Mouse (Mus musculus) thymus, postnatal 25 days (tissue): ENCODE results near the gene Dmrtc1c1.
"Not testable (repeated sequence)": the region's sequence is repeated elsewhere in the genome, so short reads cannot be mapped to it uniquely, and the experiment has no call there.

ENCODE experiments used
- DNase-seq: peaks from one replicate; pipeline ENCODE4 v3.0.0; 2022

Dmrtc1c1 gene

DNA sequence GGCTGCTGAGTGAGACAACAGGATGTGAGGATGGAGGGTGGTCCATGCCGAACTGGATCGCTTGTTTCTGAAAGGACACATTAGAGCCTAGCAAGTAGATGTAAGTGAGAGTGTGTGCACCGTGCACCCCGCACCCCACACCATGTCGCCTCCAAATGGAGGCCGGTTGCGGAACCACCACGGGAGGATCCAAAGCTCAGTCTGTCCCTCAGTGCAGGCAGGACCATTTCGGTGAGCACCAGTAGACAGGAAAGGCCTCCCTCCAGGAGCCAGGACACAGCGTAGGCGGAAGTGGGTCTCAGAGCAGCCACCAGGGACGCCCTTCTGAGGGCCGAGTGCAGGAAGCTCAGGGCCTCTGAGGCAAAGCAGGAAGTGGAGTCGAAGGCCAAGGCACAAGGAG, at the start of gene Dmrtc1c1:
TSS of gene Dmrtc1c1 (plus strand) at position 301 of the 400 bp plus-strand sequence.
- not testable (repeated sequence) for DNase-seq

DNA sequence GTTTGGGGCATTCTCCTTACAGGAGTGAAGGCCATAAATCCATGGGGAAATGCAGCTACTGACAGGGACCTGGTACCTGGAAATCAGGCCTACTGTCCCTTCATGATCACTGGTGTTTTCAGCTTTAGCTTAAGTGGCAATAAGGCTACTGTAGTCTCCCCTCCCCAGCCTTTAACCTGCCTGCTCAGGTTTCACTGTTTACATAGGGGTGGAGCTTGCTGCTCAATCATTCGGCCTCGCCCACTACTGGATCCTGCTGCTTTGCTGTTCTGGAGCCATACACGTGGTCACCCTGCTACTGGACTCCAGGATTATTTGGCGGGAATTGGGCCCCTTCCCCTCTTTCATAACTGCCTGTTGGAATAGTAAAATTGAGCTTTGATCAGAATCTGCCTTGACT, 36.9 kb upstream of the Dmrtc1c1 start:
- no peak for DNase-seq

DNA sequence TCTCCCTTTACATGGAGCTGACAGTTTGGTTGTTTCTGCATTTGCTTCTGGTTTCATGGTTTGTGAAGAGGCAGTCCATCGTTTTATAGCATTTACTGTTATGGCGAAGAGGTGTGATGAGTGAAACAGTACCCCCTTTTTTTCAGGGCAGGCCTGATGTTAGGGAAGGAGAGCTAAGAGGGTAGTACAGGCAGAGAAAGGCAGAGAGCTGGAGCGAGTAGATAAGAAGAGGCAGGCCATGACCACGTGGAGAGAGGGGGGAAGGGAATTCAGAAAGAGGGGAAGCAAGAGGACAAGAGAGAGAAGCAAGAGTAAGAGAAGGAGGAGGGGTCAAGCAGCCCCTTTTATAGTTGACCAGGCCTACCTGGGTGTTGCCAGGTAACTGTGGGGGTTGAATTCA, 9.5 kb downstream of the Dmrtc1c1 start:
- DNase-seq, result no peak

DNA sequence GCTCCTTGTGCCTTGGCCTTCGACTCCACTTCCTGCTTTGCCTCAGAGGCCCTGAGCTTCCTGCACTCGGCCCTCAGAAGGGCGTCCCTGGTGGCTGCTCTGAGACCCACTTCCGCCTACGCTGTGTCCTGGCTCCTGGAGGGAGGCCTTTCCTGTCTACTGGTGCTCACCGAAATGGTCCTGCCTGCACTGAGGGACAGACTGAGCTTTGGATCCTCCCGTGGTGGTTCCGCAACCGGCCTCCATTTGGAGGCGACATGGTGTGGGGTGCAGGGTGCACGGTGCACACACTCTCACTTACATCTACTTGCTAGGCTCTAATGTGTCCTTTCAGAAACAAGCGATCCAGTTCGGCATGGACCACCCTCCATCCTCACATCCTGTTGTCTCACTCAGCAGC, 51.8 kb downstream of the Dmrtc1c1 start, which contains the start of gene Dmrtc1c2:
TSS of gene Dmrtc1c2 (minus strand) at position 101 of the 400 bp plus-strand sequence.
- DNase-seq, result not testable (repeated sequence)
